ENCODE assay signal across 32 mouse cellular contexts in the genomic region with DNA sequence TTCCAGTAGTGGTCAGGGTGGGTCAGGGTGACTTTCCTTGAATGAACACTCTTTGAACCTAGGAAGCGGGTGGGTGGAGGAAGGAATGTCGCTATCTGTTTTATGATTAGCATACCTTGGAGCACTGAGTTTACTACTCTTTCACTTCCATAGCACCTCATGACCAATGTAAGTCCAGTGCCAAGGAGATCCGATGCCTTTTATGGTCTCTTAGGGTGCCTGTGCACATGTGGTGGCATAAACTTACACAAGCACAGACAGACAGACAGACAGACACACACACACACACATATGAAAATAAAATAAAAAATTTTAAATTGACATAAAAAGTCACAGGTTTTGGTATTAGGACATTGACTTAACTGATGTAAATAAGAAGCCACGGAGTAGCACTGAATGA.
"Had no signal": no experiment of that assay in that cellular context is flagged by ENCODE, and none has a peak within 500 bp of the region (broad histone marks: within the 10 kb centered on the region; RNA-seq: fewer than 3 reads in every experiment).

No protein-coding gene starts in this region.

- H3K36me3 ChIP-seq: limb, embryonic 10.5 days; limb, embryonic 12.5 days; limb, embryonic 13.5 days; limb, embryonic 15.5 days; liver, embryonic 12.5 days; liver, embryonic 13.5 days; liver, embryonic 15.5 days; lung, embryonic 15.5 days; midbrain, embryonic 10.5 days; midbrain, embryonic 12.5 days; midbrain, embryonic 13.5 days; midbrain, embryonic 15.5 days; neural tube, embryonic 12.5 days had no signal

- H3K27ac ChIP-seq: limb, embryonic 10.5 days; limb, embryonic 12.5 days; limb, embryonic 13.5 days; limb, embryonic 15.5 days; liver, embryonic 12.5 days; liver, embryonic 13.5 days; liver, embryonic 14.5 days; liver, embryonic 15.5 days; lung, embryonic 15.5 days; macrophage; midbrain, embryonic 10.5 days; midbrain, embryonic 12.5 days; midbrain, embryonic 13.5 days; midbrain, embryonic 15.5 days; neural tube, embryonic 12.5 days had no signal

- H3K9me3 ChIP-seq: limb, embryonic 10.5 days; limb, embryonic 12.5 days; limb, embryonic 13.5 days; limb, embryonic 15.5 days; liver, embryonic 12.5 days; liver, embryonic 13.5 days; liver, embryonic 15.5 days; lung, embryonic 15.5 days; megakaryocyte, embryonic 14.5 days; midbrain, embryonic 10.5 days; midbrain, embryonic 12.5 days; midbrain, embryonic 13.5 days; midbrain, embryonic 15.5 days; neural tube, embryonic 12.5 days had no signal

- H3K4me3 ChIP-seq: limb, embryonic 10.5 days; limb, embryonic 12.5 days; limb, embryonic 13.5 days; limb, embryonic 15.5 days; liver, embryonic 12.5 days; liver, embryonic 13.5 days; liver, embryonic 15.5 days; lung, embryonic 15.5 days; megakaryocyte, embryonic 14.5 days; midbrain, embryonic 10.5 days; midbrain, embryonic 12.5 days; midbrain, embryonic 13.5 days; midbrain, embryonic 15.5 days; myocyte; neural tube, embryonic 12.5 days had no signal

- ATAC-seq: liver, embryonic 12.5 days; liver, postnatal 0 days; lung, postnatal 0 days; midbrain, embryonic 13.5 days; midbrain, embryonic 15.5 days; midbrain, embryonic 16.5 days had no signal

- H3K4me2 ChIP-seq: limb, embryonic 12.5 days; limb, embryonic 13.5 days; limb, embryonic 15.5 days; liver, embryonic 11.5 days; liver, embryonic 12.5 days; liver, embryonic 13.5 days; liver, embryonic 15.5 days; lung, embryonic 14.5 days; lung, embryonic 15.5 days; midbrain, embryonic 11.5 days; midbrain, embryonic 12.5 days; midbrain, embryonic 13.5 days; midbrain, embryonic 15.5 days; neural tube, embryonic 12.5 days had no signal

- H3K4me1 ChIP-seq: limb, embryonic 12.5 days; limb, embryonic 13.5 days; limb, embryonic 15.5 days; liver, embryonic 12.5 days; liver, embryonic 13.5 days; liver, embryonic 15.5 days; megakaryocyte, embryonic 14.5 days; midbrain, embryonic 12.5 days; neural tube, embryonic 12.5 days had no signal

- H3K9ac ChIP-seq: limb, embryonic 12.5 days; limb, embryonic 13.5 days; limb, embryonic 15.5 days; liver, embryonic 12.5 days; liver, embryonic 13.5 days; liver, embryonic 14.5 days; liver, embryonic 15.5 days; liver, postnatal 0 days; lung, embryonic 14.5 days; lung, embryonic 15.5 days; midbrain, embryonic 12.5 days; midbrain, embryonic 13.5 days; midbrain, embryonic 15.5 days; neural tube, embryonic 12.5 days had no signal

- H3K27me3 ChIP-seq: limb, embryonic 15.5 days; liver, embryonic 13.5 days; liver, embryonic 15.5 days; midbrain, embryonic 12.5 days; midbrain, embryonic 13.5 days; midbrain, embryonic 15.5 days; neural tube, embryonic 12.5 days had no signal

- DNase-seq: left cerebral cortex, postnatal 4 days; liver; liver, embryonic 13.5 days; liver, postnatal 0 days; lung, adult 18-20 months; lung, adult 2 months; lung, embryonic 14.5 days; lung, postnatal 10 days; lung, postnatal 14 days; lung, postnatal 36 days; lung, postnatal 4 days; midbrain, embryonic 14.5 days had no signal
